Mouse (Mus musculus) liver, adult 2 months (tissue): ENCODE measurements around the gene Abcb11. TPM values are rescaled to one million over a fixed set of nuclear protein-coding genes. Genes with fewer than 3 reads are reported as not detected.

ENCODE experiments used
- DNase-seq: peaks from one replicate; pipeline ENCODE4 v3.0.0-alpha.2; 2011; ENCODE audit warnings: low read depth, low spot score; ENCODE audit errors: extremely low read depth
- H3K27ac ChIP-seq: fragments of 200-500 bp; replicated peaks from 2 replicates; pipeline ENCODE4 v1.5.1; 2012; ENCODE audit warnings: low read depth, mild to moderate bottlenecking, control low read depth, inconsistent platforms, low read length; ENCODE audit not compliant: insufficient read depth
- H3K27me3 ChIP-seq: fragments of 200-500 bp; 2 replicates; pipeline ENCODE4 v1.6.1; 2012; ENCODE audit warnings: mild to moderate bottlenecking, moderate library complexity, low read length, inconsistent platforms; ENCODE audit not compliant: control insufficient read depth, insufficient read depth
- H3K36me3 ChIP-seq: fragments of 200-500 bp; 2 replicates; pipeline ENCODE4 v1.6.1; 2012; ENCODE audit warnings: low read length, inconsistent platforms; ENCODE audit not compliant: control insufficient read depth, insufficient read depth
- H3K4me1 ChIP-seq: fragments of 200-500 bp; 2 replicates; pipeline ENCODE4 v1.6.1; 2011; ENCODE audit warnings: low read length; ENCODE audit not compliant: control insufficient read depth, insufficient read depth
- H3K4me3 ChIP-seq: fragments of 200-500 bp; 2 replicates; pipeline ENCODE4 v1.5.1; 2011; ENCODE audit warnings: low read depth, mild to moderate bottlenecking, control low read depth, low read length, moderate library complexity; ENCODE audit not compliant: insufficient read depth
- H3K79me2 ChIP-seq: fragments of 200-500 bp; 2 replicates; pipeline ENCODE4 v1.6.1; 2012; ENCODE audit warnings: inconsistent platforms, mild to moderate bottlenecking, low read length, moderate library complexity; ENCODE audit not compliant: control insufficient read depth, insufficient read depth
- H3K9ac ChIP-seq: fragments of 200-500 bp; 2 replicates; pipeline ENCODE4 v1.6.1; 2012; ENCODE audit warnings: low read depth, mild to moderate bottlenecking, control low read depth, inconsistent platforms, low read length
- CTCF ChIP-seq: fragments of 200-500 bp; IDR thresholded peaks from 2 replicates; pipeline ENCODE4 v1.5.1; 2011; ENCODE audit warnings: low read depth, low read length, control low read depth
- POLR2A ChIP-seq: fragments of 200-500 bp; IDR thresholded peaks from 2 replicates; pipeline ENCODE4 v1.6.1; 2011; ENCODE audit warnings: low read length, control low read depth; ENCODE audit not compliant: insufficient read depth; ENCODE audit errors: extremely low read depth
- WGBS: fragments of 180-500 bp; shearing (Covaris S2); methylation state at CpG from one replicate; pipeline ENCODE4 v1.1.7; 2018; 5-methylcytosine and 5-hydroxymethylcytosine counted together
- polyA plus RNA-seq: library from polyadenylated mRNA; depleted of rRNA; stranded (reverse); fragments of >200 nt; gene quantifications from 2 replicates; pipeline ENCODE4 v1.2.3, GENCODE M21; 2012; rRNA removed
- total RNA-seq: library from RNA; depleted of rRNA; stranded (reverse); fragments of >200 nt; gene quantifications from 2 replicates; pipeline ENCODE4 v1.2.3, GENCODE M21; 2014; rRNA removed

Gene Abcb11
- total and polyA plus RNA-seq, 2 experiments = 226 to 649 TPM

- Histone ChIP-seq H3K79me2 (no peaks in the 10 kb centered on the region), H3K9ac (no peak overlapping the region), H3K36me3 (peaks cover 22% of the 10 kb centered on the region), H3K4me3 (no peak overlapping the region), H3K4me1 (no peaks in the 10 kb centered on the region), H3K27me3 (no peaks in the 10 kb centered on the region), H3K27ac (no peak overlapping the region)
- TF ChIP-seq CTCF (no peak), POLR2A (no peak)
- 73% methylated on average over 5 of the region's 5 CpGs for WGBS
- no peak for DNase-seq
Measured at GRCm38 (mm10) chr2:69191059-69191458, 151.4 kb downstream of the Abcb11 start.

GRCm38 (mm10) chr2:69189222-69189621 lies 153.2 kb downstream of the Abcb11 start:
- Histone ChIP-seq H3K36me3 (peaks cover 34% of the 10 kb centered on the region), H3K4me1 (no peaks in the 10 kb centered on the region), H3K79me2 (no peaks in the 10 kb centered on the region), H3K27ac (no peak overlapping the region), H3K4me3 (no peak overlapping the region), H3K9ac (no peak overlapping the region), H3K27me3 (no peaks in the 10 kb centered on the region)
- no peak for TF ChIP-seq POLR2A
- no peak for TF ChIP-seq CTCF
- WGBS = 96% methylated on average over 4 of the region's 4 CpGs
- no peak for DNase-seq

- Histone ChIP-seq H3K4me1 (no peaks in the 10 kb centered on the region), H3K79me2 (no peaks in the 10 kb centered on the region), H3K4me3 (no peak overlapping the region), H3K9ac (no peak overlapping the region), H3K36me3 (peaks cover 32% of the 10 kb centered on the region), H3K27me3 (no peaks in the 10 kb centered on the region), H3K27ac (no peak overlapping the region)
- 92% methylated on average over 6 of the region's 6 CpGs for WGBS
- TF ChIP-seq POLR2A (no peak), CTCF (no peak)
- no peak for DNase-seq
Measured at GRCm38 (mm10) chr2:69188732-69189131, 153.7 kb downstream of the Abcb11 start.

Other genes with a start within 250 kb of the Abcb11 start
- 19.8 and 38.1 TPM in 2 replicates for gene Nostrin, start 206.8 kb downstream of the Abcb11 start, total RNA-seq
- gene Nostrin, start 206.8 kb downstream of the Abcb11 start, polyA plus RNA-seq = 2.4 and 3.2 TPM in 2 replicates
- 3.5 and 6.4 TPM in 2 replicates for gene Spc25, start 136.4 kb downstream of the Abcb11 start, total RNA-seq
- 0.81 and 2.2 TPM in 2 replicates for gene Spc25, start 136.4 kb downstream of the Abcb11 start, polyA plus RNA-seq
- gene G6pc2, start 131.5 kb downstream of the Abcb11 start, total RNA-seq = not detected in 2 replicates
- gene G6pc2, start 131.5 kb downstream of the Abcb11 start, polyA plus RNA-seq = not detected in 2 replicates
- gene Dhrs9, start 37.8 kb upstream of the Abcb11 start, total RNA-seq = 0.65 and 1.3 TPM in 2 replicates
- 0.98 and 1.5 TPM in 2 replicates for gene Dhrs9, start 37.8 kb upstream of the Abcb11 start, polyA plus RNA-seq
- 0.09 and 0.20 TPM in 2 replicates for gene Lrp2, start 243.4 kb upstream of the Abcb11 start, total RNA-seq
- 0.02 and 0.04 TPM in 2 replicates for gene Lrp2, start 243.4 kb upstream of the Abcb11 start, polyA plus RNA-seq